Mouse (Mus musculus) megakaryocyte, adult 5-6 weeks (primary cell): ENCODE results near the gene Catsperg1. TPM values are rescaled to one million over a fixed set of nuclear protein-coding genes. Genes with fewer than 3 reads are reported as not detected.
"Not testable (repeated sequence)": the region's sequence is repeated elsewhere in the genome, so short reads cannot be mapped to it uniquely, and the experiment has no call there.

Experiments
- ATAC-seq: 2 replicates; pipeline ENCODE4 v1.8.0; 2016; ENCODE audit warnings: mild to moderate bottlenecking, inconsistent platforms; ENCODE audit not compliant: poor library complexity, severe bottlenecking
- total RNA-seq, 2 experiments: library from RNA; stranded (forward) in 1 of 2; stranded (reverse) in 1 of 2; fragments of 153-499, 151-499 nt in 1 of 2; fragments of 221-1000, 200-1000 nt in 1 of 2; gene quantifications; 2 replicates each; pipeline versions ENCODE4 v1.2.3 to v1.2.4; 2015 to 2017

Catsperg1 gene
- total RNA-seq, 2 experiments from 2014 or later = 3.8 to 7.5 TPM

DNA sequence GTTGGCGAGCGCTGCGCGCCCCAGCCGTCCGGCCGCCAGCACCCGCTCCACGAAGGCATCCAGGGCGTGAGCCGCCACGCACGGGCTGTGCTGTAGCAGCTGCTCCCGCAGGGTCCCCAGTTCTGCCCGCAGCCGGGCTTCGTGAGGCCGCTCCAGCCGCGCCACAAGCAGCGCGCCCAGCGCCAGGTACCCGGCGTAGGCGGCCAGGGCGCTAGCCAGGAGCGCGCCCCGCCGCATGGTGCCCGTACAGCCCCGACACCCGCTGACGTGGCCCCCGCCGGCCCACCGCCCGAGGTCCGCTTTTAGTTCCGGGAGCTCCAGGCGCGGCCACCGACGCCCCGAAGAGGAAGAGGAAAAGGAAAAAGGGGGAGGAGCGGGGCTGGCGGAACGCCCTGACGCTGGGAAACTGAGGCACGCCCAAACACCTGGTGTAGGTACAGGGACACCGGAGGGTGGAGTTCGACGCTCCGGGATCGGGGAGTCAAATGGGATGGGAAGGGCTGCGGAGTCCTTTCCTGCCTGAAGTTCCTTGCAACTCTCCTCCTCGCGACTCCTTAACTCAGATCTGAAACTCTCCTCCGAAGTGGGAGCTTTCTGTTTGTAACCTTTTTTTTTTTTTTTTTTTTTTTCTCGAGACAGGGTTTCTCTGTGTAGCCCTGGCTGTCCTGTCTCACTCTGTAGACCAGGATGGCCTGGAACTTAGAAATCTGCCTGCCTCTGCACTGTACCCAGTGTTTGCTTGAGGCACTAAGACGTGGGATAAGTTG lies 18.6 kb upstream of the Catsperg1 start, which contains the start of gene Kcnk6:
Kcnk6 (minus strand) TSS at position 269 of the 767 bp plus-strand sequence.
- ATAC-seq = peak; percentile 92

- ATAC-seq = no peak
These were observed 17.7 kb upstream of the Catsperg1 start for GRCm38 (mm10) chr7:29231517-29231916.

DNA sequence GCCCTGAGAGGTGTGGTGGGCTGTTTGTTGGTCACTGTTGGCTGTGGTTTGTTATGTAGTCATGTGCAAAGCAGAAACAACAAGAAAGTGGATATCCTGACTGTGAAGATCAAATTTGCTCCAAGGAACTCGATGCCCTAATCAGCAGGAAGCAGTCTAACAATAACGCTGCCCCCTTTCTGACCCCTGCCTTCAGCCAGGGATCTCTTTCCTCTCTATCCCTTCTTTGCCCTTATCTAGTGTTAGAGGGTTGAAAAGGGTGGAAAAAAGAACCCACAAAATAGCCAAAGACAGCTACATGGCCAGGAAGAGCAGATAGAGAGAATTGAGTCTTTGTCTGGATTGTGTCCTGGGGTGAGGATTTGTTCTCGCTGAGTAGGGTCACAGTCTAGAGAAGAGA lies 16.7 kb upstream of the Catsperg1 start:
- no peak for ATAC-seq

GRCm38 (mm10) chr7:29228202-29228601 lies 14.4 kb upstream of the Catsperg1 start:
- no peak for ATAC-seq

DNA sequence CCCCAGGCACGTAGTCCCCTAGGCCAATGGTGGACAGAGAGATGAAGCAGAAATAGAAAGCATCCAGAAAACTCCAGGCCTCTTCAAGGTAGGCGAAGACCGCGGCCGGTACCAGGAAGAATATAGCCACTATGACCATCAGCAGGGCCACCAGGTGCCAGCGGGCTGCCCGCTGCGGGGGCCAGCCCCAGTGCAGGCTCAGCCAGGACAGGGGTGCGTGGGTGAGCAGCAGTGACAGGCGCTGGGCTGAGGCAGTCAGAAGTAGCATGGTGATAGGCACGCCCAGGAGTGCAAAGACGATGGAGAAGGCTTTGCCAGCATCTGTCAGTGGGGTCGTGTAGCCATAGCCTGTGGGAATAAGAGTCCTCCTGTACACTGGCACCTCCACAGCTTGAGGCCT lies 11.7 kb upstream of the Catsperg1 start:
- ATAC-seq = no peak

DNA sequence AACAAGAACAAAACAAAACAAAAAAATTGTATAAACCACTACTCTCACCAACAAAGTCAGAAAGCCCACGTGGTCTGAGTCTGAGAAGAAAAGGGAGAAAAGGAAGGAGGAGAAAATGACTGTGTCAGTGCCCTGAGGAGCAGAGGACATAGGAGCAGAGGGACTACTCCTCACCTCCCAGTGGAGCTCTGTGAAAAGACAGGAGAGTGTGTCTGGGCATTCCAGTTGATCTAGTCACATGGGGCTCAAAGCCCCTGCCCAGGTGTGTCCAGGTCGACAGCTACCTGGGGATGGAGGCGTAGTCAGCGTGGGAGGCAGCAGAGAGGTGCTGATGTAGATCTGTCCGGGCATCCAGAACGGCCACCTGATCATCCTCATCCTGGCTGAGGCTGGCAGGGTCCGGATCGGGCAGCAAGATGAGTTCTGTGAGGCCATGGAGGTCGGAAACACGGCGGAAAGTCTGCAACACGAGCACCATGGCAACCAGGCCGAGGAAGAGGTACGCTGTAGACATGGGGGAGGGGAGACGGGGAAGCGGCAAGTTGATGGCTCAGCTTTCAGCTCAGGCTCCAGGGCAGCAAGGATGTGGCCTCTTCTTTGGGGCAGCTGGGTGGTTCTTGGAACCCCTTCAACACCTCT lies 11.0 kb upstream of the Catsperg1 start:
- ATAC-seq = no peak

- no peak for ATAC-seq
These were observed 1.0 kb upstream of the Catsperg1 start for GRCm38 (mm10) chr7:29214846-29215245.

- ATAC-seq = no peak
These were observed 401 bp upstream of the Catsperg1 start for GRCm38 (mm10) chr7:29214236-29214635.

- ATAC-seq = not testable (repeated sequence)
These were observed 867 bp downstream of the Catsperg1 start for GRCm38 (mm10) chr7:29212775-29213560.

DNA sequence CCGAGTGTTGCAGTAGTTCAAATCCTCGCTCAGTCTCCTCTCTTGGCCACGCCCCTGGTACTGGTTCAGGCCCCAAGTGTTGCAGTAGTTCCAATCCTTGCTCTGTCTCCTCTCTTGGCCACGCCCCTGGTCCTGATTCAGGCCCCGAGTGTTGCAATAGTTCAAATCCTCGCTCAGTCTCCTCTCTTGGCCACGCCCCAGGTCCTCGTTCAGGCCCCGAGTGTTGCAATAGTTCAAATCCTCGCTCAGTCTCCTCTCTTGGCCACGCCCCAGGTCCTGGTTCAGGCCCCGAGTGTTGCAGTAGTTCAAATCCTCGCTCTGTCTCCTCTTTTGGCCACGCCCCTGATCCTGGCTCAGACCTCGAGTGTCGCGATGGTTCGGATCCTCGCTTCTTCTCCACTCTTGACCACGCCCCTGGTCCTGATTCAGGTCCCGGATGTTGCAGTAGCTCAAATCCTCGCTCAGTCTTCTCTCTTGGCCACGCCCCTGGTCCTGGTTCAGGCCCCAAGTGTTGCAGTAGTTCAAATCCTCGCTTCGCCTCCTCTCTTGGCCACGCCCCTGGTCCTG lies 1.6 kb downstream of the Catsperg1 start:
- ATAC-seq = peak; percentile 49

- peak; percentile 84 for ATAC-seq
These were observed 2.2 kb downstream of the Catsperg1 start for GRCm38 (mm10) chr7:29211415-29212198.

GRCm38 (mm10) chr7:29211013-29211412 lies 2.8 kb downstream of the Catsperg1 start:
- peak; percentile 53 for ATAC-seq

DNA sequence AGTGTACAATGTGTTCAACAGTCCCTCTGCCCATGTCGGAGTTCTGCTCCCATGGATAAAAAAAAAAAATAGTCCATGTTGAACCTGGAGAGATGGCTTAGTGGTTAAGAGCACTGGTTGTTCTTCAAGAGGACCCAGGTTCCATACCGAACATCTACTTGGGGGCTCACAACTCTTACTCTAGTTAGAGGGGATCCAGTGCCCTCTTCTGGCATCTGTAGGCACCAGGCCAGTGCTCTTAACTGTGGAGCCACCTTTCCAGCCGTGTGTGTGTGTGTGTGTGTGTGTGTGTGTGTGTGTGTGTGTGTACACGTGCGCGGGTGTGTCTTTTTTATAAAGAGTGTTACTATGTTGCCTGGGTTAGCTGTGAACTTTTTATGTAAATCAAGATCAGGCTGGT lies 11.3 kb downstream of the Catsperg1 start:
- ATAC-seq = no peak

DNA sequence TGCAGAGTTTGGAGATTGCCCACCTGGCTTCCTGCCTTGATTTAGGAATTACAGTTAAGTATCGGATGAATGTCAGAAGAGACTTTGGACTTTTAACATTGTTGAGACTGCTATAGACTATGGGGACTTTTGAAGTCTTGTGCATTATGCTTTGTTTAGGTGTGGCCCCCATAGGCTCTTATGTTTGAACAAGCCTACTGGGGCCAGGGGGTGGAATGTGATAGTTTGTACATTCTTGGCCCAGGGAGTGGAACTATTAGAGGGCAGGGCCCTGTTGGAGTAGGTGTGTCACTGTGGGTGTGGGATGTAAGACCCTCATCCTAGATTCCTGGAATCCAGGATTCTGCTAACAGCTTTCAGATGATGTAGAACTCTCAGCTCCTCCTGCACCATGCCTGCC lies 19.6 kb downstream of the Catsperg1 start:
- ATAC-seq = not testable (repeated sequence)

- not testable (repeated sequence) for ATAC-seq
These were observed 32.5 kb downstream of the Catsperg1 start for GRCm38 (mm10) chr7:29181323-29181722.

DNA sequence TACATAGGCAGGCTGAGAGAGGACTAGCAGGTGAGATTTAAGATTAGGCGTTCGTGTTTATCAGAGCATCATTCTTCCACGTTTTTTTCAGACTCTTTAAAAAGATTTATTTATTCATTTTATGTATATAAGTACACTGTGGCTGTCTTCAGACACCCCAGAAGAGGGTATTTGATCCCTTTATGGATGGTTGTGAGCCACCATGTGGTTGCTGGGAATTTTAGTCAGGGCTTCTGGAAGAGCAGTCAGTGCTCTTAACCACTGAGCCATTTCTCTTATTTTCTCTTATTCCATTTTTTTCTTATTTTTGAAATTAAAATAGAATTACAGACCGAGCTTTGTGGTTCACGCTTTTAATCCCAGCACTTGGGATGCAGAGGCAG lies 33.0 kb downstream of the Catsperg1 start:
- no peak for ATAC-seq

DNA sequence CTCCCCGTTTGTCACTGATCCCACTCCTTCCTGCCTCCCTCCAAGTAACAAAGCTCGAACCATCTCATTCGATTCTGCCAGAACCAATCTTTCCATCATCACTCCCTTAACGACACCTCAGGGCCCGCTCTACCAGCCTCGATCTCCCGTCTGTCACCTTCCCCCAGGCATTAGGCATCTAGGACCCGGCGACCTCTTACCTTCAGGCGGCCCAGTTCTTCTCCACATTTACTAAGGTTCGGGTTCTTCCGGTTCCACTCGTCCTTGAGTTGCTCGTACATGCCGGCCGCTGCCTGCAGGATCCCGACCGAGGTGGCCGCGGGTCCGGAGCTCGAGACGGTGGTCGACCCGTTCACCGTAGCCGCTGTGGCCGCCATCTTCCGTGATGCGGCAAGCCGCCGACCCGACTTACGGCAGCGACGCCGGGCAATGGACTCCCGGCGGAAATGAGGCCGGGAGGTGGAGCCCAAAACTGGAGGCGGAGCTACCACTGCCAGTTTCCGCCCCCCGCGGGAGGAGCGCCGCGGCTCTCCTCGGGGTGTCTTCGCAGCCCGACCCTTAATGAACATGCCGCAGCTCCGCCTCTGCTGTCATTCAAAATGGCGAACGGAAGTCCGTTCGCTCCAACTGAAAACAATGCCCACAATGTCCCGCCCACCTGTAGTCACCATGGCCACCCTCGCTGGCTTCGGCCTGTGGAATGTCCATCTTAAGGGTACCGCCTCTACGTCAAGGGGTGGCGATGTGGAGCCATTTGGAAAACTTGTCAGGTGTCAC lies 33.6 kb downstream of the Catsperg1 start, which contains the start of gene Psmd8:
Psmd8 (minus strand) TSS at position 625 of the 777 bp plus-strand sequence.
- peak; percentile 97 for ATAC-seq

GRCm38 (mm10) chr7:29179323-29179722 lies 34.5 kb downstream of the Catsperg1 start:
- ATAC-seq = peak; percentile 23; the same call in 1 of the 2 replicates

DNA sequence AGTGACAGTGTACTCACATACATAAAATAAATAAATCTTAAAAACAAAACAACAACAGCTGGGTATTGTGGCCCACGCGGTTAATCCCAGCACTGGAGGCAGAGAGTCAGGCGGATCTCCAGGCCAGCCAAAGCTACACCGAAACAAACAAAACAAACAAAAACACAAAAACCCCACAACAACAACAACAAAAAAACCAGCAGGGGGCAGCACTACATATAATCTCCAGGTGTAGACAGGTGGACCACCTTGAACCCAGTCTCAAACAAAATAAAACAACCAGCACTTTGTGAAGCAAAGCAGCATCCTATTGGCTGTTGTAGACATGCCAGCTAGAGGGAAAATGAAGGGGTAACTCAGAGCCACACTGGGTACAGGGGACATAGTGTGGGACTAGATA lies 35.7 kb downstream of the Catsperg1 start:
- ATAC-seq = no peak
